Mouse (Mus musculus): ENCODE results near the gene Hlf. TPM values are rescaled to one million over a fixed set of nuclear protein-coding genes. Genes with fewer than 3 reads are reported as not detected.

Hlf gene
- polyA plus RNA-seq, 1 experiment from 2014 or later = 3.3 TPM

GRCm38 (mm10) chr11:90340836-90341235, 49.9 kb downstream of the Hlf start:
- Histone ChIP-seq H3K4me1 (no peaks in the 10 kb centered on the region), H3K9ac (no peak overlapping the region), H3K4me2 (no peak overlapping the region), H3K4me3 (no peak overlapping the region), H3K36me3 (0 out of 2 replicates have a peak, but pooled peaks cover 3% of the 10 kb centered on the region), H3K27me3 (replicated peaks) (no peaks in the 10 kb centered on the region), H3K9me3 (no peaks in the 10 kb centered on the region), H3K27ac (replicated peaks) (no peak overlapping the region)
- no peak for ATAC-seq (ENCODE audit: extremely low read depth, insufficient number of reproducible peaks, low FRiP score, low TSS enrichment)
- WGBS = 87% methylated on average over 13 of the region's 13 CpGs

GRCm38 (mm10) chr11:90334816-90335215, 55.9 kb downstream of the Hlf start:
- no peak for ATAC-seq (ENCODE audit: extremely low read depth, insufficient number of reproducible peaks, low FRiP score, low TSS enrichment)
- 48% methylated on average over 1 of the region's 1 CpGs for WGBS
- H3K27ac ChIP-seq (replicated peaks) = no peak overlapping the region
- H3K4me2 ChIP-seq = no peak overlapping the region
- H3K4me3 ChIP-seq = no peak overlapping the region
- no peaks in the 10 kb centered on the region for H3K36me3 ChIP-seq
- no peaks in the 10 kb centered on the region for H3K9me3 ChIP-seq
- H3K27me3 ChIP-seq (replicated peaks) = no peaks in the 10 kb centered on the region
- no peak overlapping the region for H3K9ac ChIP-seq
- peaks cover 3% of the 10 kb centered on the region; the same call in 1 of the 2 replicates for H3K4me1 ChIP-seq

- Histone ChIP-seq H3K4me1 (peaks cover 3% of the 10 kb centered on the region; the same call in 1 of the 2 replicates), H3K27me3 (replicated peaks) (no peaks in the 10 kb centered on the region), H3K4me2 (no peak overlapping the region), H3K36me3 (no peaks in the 10 kb centered on the region), H3K9me3 (no peaks in the 10 kb centered on the region), H3K9ac (no peak overlapping the region), H3K27ac (replicated peaks) (no peak overlapping the region), H3K4me3 (no peak overlapping the region)
- ATAC-seq (ENCODE audit: extremely low read depth, insufficient number of reproducible peaks, low FRiP score, low TSS enrichment) = no peak
- WGBS = 71% methylated on average over 4 of the region's 4 CpGs
Observed at GRCm38 (mm10) chr11:90332737-90333136, 58.0 kb downstream of the Hlf start.

- Histone ChIP-seq H3K9ac (no peak overlapping the region), H3K4me2 (no peak overlapping the region), H3K27ac (replicated peaks) (no peak overlapping the region), H3K9me3 (no peaks in the 10 kb centered on the region), H3K4me3 (no peak overlapping the region), H3K36me3 (no peaks in the 10 kb centered on the region), H3K4me1 (peaks cover 2% of the 10 kb centered on the region; the same call in 1 of the 2 replicates), H3K27me3 (replicated peaks) (no peaks in the 10 kb centered on the region)
- 72% methylated on average over 9 of the region's 9 CpGs for WGBS
- no peak for ATAC-seq (ENCODE audit: extremely low read depth, insufficient number of reproducible peaks, low FRiP score, low TSS enrichment)
Observed at GRCm38 (mm10) chr11:90330202-90330694, 60.4 kb downstream of the Hlf start.

- Histone ChIP-seq H3K9me3 (no peaks in the 10 kb centered on the region), H3K4me1 (no peaks in the 10 kb centered on the region), H3K27me3 (replicated peaks) (no peaks in the 10 kb centered on the region), H3K36me3 (no peaks in the 10 kb centered on the region), H3K4me3 (no peak overlapping the region), H3K27ac (replicated peaks) (no peak overlapping the region), H3K9ac (no peak overlapping the region), H3K4me2 (no peak overlapping the region)
- no peak for ATAC-seq (ENCODE audit: extremely low read depth, insufficient number of reproducible peaks, low FRiP score, low TSS enrichment)
- WGBS = 63% methylated on average over 1 of the region's 1 CpGs
Observed at GRCm38 (mm10) chr11:90326836-90327235, 63.9 kb downstream of the Hlf start.

- no peaks in the 10 kb centered on the region for H3K36me3 ChIP-seq
- WGBS = 81% methylated on average over 5 of the region's 5 CpGs
- no peaks in the 10 kb centered on the region for H3K9me3 ChIP-seq
- H3K4me1 ChIP-seq = no peaks in the 10 kb centered on the region
- no peak overlapping the region for H3K9ac ChIP-seq
- H3K27ac ChIP-seq (replicated peaks) = no peak overlapping the region
- no peak for ATAC-seq (ENCODE audit: extremely low read depth, insufficient number of reproducible peaks, low FRiP score, low TSS enrichment)
- H3K27me3 ChIP-seq (replicated peaks) = no peaks in the 10 kb centered on the region
- no peak overlapping the region for H3K4me3 ChIP-seq
- H3K4me2 ChIP-seq = no peak overlapping the region
Observed at GRCm38 (mm10) chr11:90326146-90326545, 64.5 kb downstream of the Hlf start.

- ATAC-seq (ENCODE audit: extremely low read depth, insufficient number of reproducible peaks, low FRiP score, low TSS enrichment) = no peak
- H3K4me3 ChIP-seq = no peak overlapping the region
- no peaks in the 10 kb centered on the region for H3K9me3 ChIP-seq
- H3K4me1 ChIP-seq = no peaks in the 10 kb centered on the region
- no peaks in the 10 kb centered on the region for H3K36me3 ChIP-seq
- H3K27ac ChIP-seq (replicated peaks) = no peak overlapping the region
- 73% methylated on average over 3 of the region's 3 CpGs for WGBS
- no peak overlapping the region for H3K4me2 ChIP-seq
- H3K27me3 ChIP-seq (replicated peaks) = no peaks in the 10 kb centered on the region
- H3K9ac ChIP-seq = no peak overlapping the region
Observed at GRCm38 (mm10) chr11:90324597-90324996, 66.1 kb downstream of the Hlf start.

GRCm38 (mm10) chr11:90320922-90321321, 69.8 kb downstream of the Hlf start:
- no peak overlapping the region for H3K9ac ChIP-seq
- 55% methylated on average over 7 of the region's 7 CpGs for WGBS
- H3K9me3 ChIP-seq = no peaks in the 10 kb centered on the region
- H3K36me3 ChIP-seq = no peaks in the 10 kb centered on the region
- H3K4me2 ChIP-seq = no peak overlapping the region
- no peaks in the 10 kb centered on the region for H3K4me1 ChIP-seq
- H3K27me3 ChIP-seq (replicated peaks) = no peaks in the 10 kb centered on the region
- H3K4me3 ChIP-seq = no peak overlapping the region
- no peak overlapping the region for H3K27ac ChIP-seq (replicated peaks)
- ATAC-seq (ENCODE audit: extremely low read depth, insufficient number of reproducible peaks, low FRiP score, low TSS enrichment) = no peak

GRCm38 (mm10) chr11:90317482-90317881, 73.2 kb downstream of the Hlf start:
- 21% methylated on average over 4 of the region's 4 CpGs for WGBS
- ATAC-seq (ENCODE audit: extremely low read depth, insufficient number of reproducible peaks, low FRiP score, low TSS enrichment) = no peak

GRCm38 (mm10) chr11:90314606-90315005, 76.1 kb downstream of the Hlf start:
- 74% methylated on average over 3 of the region's 3 CpGs for WGBS
- ATAC-seq (ENCODE audit: extremely low read depth, insufficient number of reproducible peaks, low FRiP score, low TSS enrichment) = no peak

More at GRCm38 (mm10) chr11:90317482-90317881, 73.2 kb downstream of the Hlf start:
- Histone ChIP-seq H3K4me1 (no peaks in the 10 kb centered on the region), H3K27me3 (replicated peaks) (no peaks in the 10 kb centered on the region), H3K9ac (no peak overlapping the region), H3K9me3 (no peaks in the 10 kb centered on the region), H3K4me3 (no peak overlapping the region), H3K4me2 (no peak overlapping the region), H3K36me3 (no peaks in the 10 kb centered on the region), H3K27ac (replicated peaks) (no peak overlapping the region)

GRCm38 (mm10) chr11:90306993-90307392, 83.7 kb downstream of the Hlf start:
- Histone ChIP-seq H3K4me2 (no peak overlapping the region), H3K36me3 (no peaks in the 10 kb centered on the region), H3K27ac (replicated peaks) (no peak overlapping the region), H3K27me3 (replicated peaks) (no peaks in the 10 kb centered on the region), H3K9me3 (no peaks in the 10 kb centered on the region), H3K4me3 (no peak overlapping the region), H3K4me1 (no peaks in the 10 kb centered on the region), H3K9ac (no peak overlapping the region)
- WGBS = 53% methylated on average over 6 of the region's 6 CpGs
- no peak for ATAC-seq (ENCODE audit: extremely low read depth, insufficient number of reproducible peaks, low FRiP score, low TSS enrichment)

More at GRCm38 (mm10) chr11:90314606-90315005, 76.1 kb downstream of the Hlf start:
- H3K9me3 ChIP-seq = no peaks in the 10 kb centered on the region
- no peak overlapping the region for H3K4me3 ChIP-seq
- H3K9ac ChIP-seq = no peak overlapping the region
- H3K4me2 ChIP-seq = no peak overlapping the region
- no peak overlapping the region for H3K27ac ChIP-seq (replicated peaks)
- no peaks in the 10 kb centered on the region for H3K4me1 ChIP-seq
- H3K36me3 ChIP-seq = no peaks in the 10 kb centered on the region
- H3K27me3 ChIP-seq (replicated peaks) = no peaks in the 10 kb centered on the region

- Histone ChIP-seq H3K27ac (replicated peaks) (no peak overlapping the region), H3K4me1 (no peaks in the 10 kb centered on the region), H3K9ac (no peak overlapping the region), H3K27me3 (replicated peaks) (no peaks in the 10 kb centered on the region), H3K36me3 (no peaks in the 10 kb centered on the region), H3K9me3 (no peaks in the 10 kb centered on the region), H3K4me2 (no peak overlapping the region), H3K4me3 (no peak overlapping the region)
- 82% methylated on average over 5 of the region's 5 CpGs for WGBS
- no peak for ATAC-seq (ENCODE audit: extremely low read depth, insufficient number of reproducible peaks, low FRiP score, low TSS enrichment)
Observed at GRCm38 (mm10) chr11:90306067-90306466, 84.6 kb downstream of the Hlf start.

Measured in heart, embryonic 13.5 days (tissue).